Mouse (Mus musculus): ENCODE results near the gene Fbxo36.
A peak's percentile ranks its signal among the peaks of the same experiment; 100 is the strongest.

Gene Fbxo36

GRCm38 (mm10) chr1:84891746-84892145 is 52.1 kb downstream of the Fbxo36 start:
- DNase-seq = no peak

DNA sequence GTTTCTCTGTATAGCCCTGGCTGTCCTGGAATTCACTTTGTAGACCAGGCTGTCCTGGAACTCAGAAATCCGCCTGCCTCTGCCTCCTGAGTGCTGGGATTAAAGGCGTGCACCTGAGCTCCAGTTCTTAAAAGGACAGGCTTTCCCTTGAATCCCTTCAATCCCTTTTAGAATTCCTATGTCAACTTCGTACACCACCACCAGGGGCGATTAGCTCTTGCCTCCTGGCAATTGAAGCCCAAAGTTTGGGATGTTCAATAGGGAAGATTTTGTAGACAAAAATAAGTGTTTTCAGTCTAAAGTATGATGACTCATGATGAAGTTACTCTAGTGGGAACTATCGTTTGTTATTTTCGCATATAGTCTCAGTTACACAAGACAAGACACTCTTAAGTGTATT is 57.7 kb downstream of the Fbxo36 start:
- DNase-seq = no peak

GRCm38 (mm10) chr1:84899156-84899555 is 59.5 kb downstream of the Fbxo36 start:
- DNase-seq = no peak

DNA sequence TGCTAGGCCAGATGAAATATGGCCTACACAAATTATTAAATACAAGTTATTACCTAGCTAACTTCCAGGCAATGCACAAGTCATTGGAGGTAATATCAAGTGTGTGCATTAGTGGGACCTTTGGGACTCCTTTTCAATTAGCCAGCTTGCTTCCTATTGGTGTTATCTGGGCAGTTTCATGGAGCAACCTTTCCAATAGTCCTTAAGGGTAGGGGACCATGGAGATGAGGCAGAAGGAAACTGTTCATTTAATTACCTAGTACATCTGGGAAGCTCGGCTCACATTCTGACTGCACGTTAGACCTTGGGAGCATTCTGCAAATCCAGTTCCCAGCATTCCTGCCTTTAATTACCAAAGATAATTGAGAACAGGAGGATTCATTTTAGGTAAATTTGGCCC is 64.8 kb downstream of the Fbxo36 start:
- DNase-seq = no peak

- DNase-seq = no peak
Observed at GRCm38 (mm10) chr1:84910177-84910804, 70.7 kb downstream of the Fbxo36 start.

GRCm38 (mm10) chr1:84912571-84912970 is 72.9 kb downstream of the Fbxo36 start:
- no peak for DNase-seq

GRCm38 (mm10) chr1:84915010-84915409 is 75.4 kb downstream of the Fbxo36 start:
- no peak for DNase-seq

DNA sequence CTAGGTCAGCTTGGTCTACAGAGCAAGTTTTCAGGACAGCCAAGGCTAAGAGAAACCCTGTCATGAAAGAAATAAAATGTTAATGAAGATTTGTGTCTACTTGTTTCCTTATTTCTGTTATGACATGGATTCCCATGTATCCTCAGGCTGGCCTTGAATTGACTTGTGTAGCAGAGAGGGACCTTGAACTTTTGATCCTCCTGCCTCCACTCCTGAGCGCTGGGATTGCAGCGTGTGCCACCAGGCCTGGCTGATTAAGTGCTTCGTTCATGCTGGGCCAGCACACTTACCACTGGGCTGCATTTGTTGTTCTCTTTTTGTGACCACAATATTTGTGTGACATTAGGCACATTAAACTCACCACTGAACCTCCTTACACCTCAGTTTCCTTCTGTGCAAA is 79.2 kb downstream of the Fbxo36 start:
- DNase-seq = no peak

DNA sequence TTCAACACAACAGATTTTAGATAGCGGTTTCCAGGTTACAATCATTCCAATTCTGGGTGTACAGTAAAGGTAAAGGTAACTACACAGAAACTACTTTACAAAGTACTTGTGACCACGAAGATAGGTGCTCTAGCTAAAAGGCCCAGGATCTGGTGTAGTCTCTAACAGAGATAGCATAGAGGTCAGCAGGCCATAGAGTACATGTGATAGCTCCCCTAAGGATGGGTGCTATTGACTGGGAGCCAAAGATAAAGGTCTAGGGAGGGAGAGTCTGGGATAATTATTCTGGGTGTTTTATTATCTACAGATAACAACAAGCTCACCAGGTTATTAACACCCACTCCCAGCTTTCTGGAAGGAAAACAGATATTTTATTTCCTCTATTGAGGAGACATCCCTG is 83.8 kb downstream of the Fbxo36 start:
- no peak for DNase-seq

DNA sequence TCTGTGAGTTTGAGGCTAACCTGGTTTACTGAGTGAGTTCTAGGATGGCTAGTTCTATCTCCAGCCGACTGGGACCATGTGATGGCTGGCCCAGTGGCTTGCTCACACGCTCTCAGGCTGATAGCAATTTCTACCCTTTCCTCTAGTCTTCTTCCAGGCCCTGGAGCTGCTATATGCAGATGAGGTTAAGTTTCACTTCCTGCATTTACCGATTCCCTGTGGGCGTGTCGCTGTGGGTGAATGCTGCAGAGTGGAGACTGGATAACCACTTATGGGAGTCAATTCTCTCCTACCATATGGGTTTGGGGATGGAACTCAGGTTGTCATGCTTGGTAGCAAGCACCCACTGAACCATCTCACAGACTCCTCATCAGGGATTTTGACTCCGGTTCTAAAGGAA is 84.5 kb downstream of the Fbxo36 start:
- DNase-seq = no peak

GRCm38 (mm10) chr1:84925599-84925998 is 86.0 kb downstream of the Fbxo36 start:
- DNase-seq = no peak

DNA sequence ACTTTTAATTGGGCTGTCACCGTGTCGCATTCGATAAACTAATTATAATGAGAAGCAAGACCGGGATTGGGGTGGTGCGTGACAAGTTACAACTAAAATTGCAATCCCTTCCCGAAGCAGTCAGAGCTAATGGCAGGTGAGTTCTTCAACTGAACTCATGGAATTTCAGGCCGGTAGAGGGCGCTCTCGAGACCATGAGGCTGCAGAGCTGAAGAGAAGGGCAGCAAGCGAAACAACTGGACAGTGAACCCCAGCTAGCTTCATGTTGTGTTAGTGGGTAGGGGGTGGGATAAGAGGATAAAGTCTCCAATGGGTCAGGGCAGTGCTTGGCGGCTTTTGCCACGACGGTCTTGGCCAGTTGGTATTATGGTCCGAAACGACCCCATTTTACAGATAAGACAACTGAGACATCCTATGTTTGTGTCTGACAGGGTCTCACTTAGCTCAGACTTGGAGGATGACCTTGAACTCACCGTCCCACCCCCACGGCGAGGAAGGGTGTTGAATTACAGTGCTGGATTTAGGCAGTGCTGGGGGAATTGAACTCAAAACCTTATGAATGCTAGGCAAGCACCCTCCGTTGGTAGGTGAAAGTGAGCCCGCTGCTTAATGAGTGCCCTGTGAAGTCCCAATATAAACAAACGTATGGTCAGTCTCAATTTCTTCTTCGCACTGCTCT is 94.0 kb downstream of the Fbxo36 start:
- peak; percentile 67 for DNase-seq

GRCm38 (mm10) chr1:84934151-84934502 is 94.5 kb downstream of the Fbxo36 start:
- DNase-seq = no peak

GRCm38 (mm10) chr1:84934503-84935333 is 95.1 kb downstream of the Fbxo36 start, which contains the start of gene Slc16a14:
Slc16a14 (minus strand) TSS chr1:84935134.
- peak; percentile 11 for DNase-seq

DNA sequence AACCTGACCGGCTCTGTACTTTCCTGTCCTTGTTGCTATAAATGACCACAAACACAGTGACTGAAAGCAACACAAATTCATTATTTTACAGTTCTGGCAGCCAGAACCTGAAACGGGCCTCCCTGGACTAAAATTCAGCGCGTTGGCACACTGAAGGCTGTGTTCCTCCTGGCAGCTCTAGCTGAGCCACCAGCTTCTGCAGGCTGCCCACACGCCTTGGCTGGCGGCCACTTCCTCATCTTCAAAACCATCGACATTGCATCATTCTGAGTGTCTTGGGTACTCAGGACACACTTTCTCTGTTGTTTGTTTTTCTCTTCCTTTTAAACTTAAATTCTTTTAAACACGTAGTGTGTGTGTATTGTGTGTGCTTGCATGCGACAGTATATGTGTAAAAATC is 96.0 kb downstream of the Fbxo36 start:
- DNase-seq = no peak

GRCm38 (mm10) chr1:84936716-84937510 is 97.3 kb downstream of the Fbxo36 start:
- no peak for DNase-seq

GRCm38 (mm10) chr1:84939466-84939865 is 99.8 kb downstream of the Fbxo36 start:
- DNase-seq = no peak

- DNase-seq = no peak
Observed at GRCm38 (mm10) chr1:84940322-84940721, 100.7 kb downstream of the Fbxo36 start.

- no peak for DNase-seq
Observed at GRCm38 (mm10) chr1:84942666-84943065, 103.0 kb downstream of the Fbxo36 start.

DNA sequence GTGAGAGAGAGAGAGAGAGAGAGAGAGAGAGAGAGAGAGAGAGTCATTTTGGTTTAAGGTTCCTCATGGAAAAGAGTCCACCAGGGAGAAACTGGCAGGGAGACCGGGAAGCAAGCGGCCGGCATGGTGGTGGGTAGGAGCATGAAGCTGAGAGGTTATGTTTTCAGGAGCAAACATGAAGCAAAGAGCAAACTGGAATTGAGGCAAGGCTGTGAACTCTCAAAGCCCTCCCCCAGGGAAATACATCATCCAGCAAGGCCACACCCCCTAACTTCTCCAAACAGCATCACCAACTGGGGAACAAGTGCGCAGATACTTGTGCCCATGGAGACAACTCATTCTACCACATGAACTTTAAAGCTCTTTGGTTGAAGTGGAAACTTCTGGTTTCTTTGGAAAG is 103.9 kb downstream of the Fbxo36 start:
- DNase-seq = no peak

GRCm38 (mm10) chr1:84945950-84946349 is 106.3 kb downstream of the Fbxo36 start:
- DNase-seq = no peak

DNA sequence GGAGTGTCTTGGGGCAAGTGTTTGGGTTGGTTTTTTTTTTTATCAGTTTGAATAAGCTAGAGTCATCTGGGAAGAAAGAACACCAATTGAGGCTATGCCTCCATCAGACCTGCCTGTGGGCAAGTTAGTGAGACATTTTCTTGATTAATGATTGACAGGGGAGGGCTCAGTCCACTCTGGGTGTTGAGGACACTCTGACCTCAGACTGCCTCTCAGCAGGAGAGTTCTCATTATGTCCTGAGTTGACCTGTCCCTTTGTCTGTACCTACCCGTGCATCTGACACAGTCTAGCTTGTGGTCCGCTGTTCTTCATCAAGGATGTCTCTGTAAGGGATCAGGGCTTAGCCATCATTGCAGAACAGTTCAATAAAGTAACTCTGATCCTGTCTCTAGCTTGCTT is 107.7 kb downstream of the Fbxo36 start:
- DNase-seq = no peak

All from thymus, postnatal 4 days (tissue).